Mouse (Mus musculus): ENCODE results near the gene Boc.

DNA sequence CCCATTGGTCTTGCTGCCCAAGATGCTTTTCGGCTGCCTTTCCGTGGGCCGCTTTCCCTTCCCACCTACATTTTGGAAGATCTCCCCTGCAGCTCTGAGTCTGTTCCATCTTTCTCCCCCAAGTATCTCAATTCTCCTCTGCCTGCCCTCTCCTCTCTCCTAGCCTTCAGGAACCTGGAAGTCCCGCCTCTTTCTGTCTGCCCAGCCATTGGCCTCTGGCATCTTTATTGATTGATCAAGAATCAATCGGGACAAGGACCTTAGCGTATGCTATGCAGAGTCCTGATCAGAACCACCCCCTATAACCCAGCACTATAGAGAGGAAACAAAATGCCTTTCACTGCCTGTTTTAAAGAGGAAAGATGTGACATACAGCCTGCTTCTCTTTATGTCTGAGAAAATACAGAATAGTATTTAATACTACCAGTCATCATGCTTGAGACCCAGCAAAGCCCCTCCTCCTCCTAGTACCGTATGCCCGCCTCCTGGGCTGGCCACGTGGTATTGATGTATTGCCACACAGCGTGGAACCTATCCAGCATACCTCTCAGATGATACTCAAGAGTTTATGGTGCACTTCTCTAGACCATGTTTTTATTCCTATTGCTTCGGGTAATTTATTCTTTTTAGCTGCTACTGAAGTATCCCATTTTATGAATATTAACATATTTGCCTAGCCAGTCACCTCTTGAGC is 82.9 kb downstream of the Boc start:
- no peak for TF ChIP-seq GATA1 (IDR thresholded peaks at IDR 0.05; ENCODE audit: borderline replicate concordance, low read length)
- no peak for TF ChIP-seq FLI1 (IDR thresholded peaks at IDR 0.05; ENCODE audit: low read length)
